Mouse (Mus musculus) liver, embryonic 15.5 days (tissue): ENCODE data around the gene St3gal3. TPM values are rescaled to one million over a fixed set of nuclear protein-coding genes. Genes with fewer than 3 reads are reported as not detected.

Experiments
- ATAC-seq: fragments of 200-750 bp; cut with Nextera tagmentation; 2 replicates; pipeline ENCODE4 v1.8.0; 2017; ENCODE audit warnings: moderate number of reproducible peaks, mild to moderate bottlenecking, moderate library complexity; ENCODE audit not compliant: insufficient read depth
- H3K27ac ChIP-seq: fragments of 300-500 bp; sonication (generic); replicated peaks from 2 replicates; pipeline ENCODE4 v1.5.1; 2015; ENCODE audit warnings: mild to moderate bottlenecking, inconsistent platforms
- H3K27me3 ChIP-seq: fragments of 300-500 bp; sonication (generic); 2 replicates; pipeline ENCODE4 v1.6.1; 2015; ENCODE audit warnings: mild to moderate bottlenecking, inconsistent platforms
- H3K36me3 ChIP-seq: fragments of 300-500 bp; sonication (generic); replicated peaks from 2 replicates; pipeline ENCODE4 v1.6.1; 2015; ENCODE audit warnings: moderate library complexity, mild to moderate bottlenecking, inconsistent platforms
- H3K4me1 ChIP-seq: fragments of 300-500 bp; sonication (generic); replicated peaks from 2 replicates; pipeline ENCODE4 v1.6.1; 2015; ENCODE audit warnings: inconsistent platforms
- H3K4me2 ChIP-seq: fragments of 300-500 bp; sonication (generic); 2 replicates; pipeline ENCODE4 v1.6.1; 2015; ENCODE audit warnings: moderate library complexity, mild to moderate bottlenecking, inconsistent platforms
- H3K4me3 ChIP-seq: fragments of 300-500 bp; sonication (generic); replicated peaks from 2 replicates; pipeline ENCODE4 v1.5.1; 2015; ENCODE audit warnings: mild to moderate bottlenecking, inconsistent platforms
- H3K9ac ChIP-seq: fragments of 300-500 bp; sonication (generic); 2 replicates; pipeline ENCODE4 v1.6.1; 2015; ENCODE audit warnings: moderate library complexity, mild to moderate bottlenecking, inconsistent platforms
- H3K9me3 ChIP-seq: fragments of 300-500 bp; sonication (generic); replicated peaks from 2 replicates; pipeline ENCODE4 v1.6.1; 2016; ENCODE audit warnings: inconsistent platforms
- whole genome bisulfite sequencing: fragments of 180-500 bp; shearing (Covaris S2); methylation state at CpG from one replicate; pipeline ENCODE4 v1.1.7; 2015; ENCODE audit warnings: mixed read lengths; ENCODE audit not compliant: insufficient replicate concordance; 5-methylcytosine and 5-hydroxymethylcytosine counted together
- polyA plus RNA-seq: library from polyadenylated mRNA; unstranded; fragments of >200 nt; fragmentation: Nextera tagmentation; extraction: Ambion mirVana; gene quantifications from 2 replicates; pipeline ENCODE4 v1.2.1, GENCODE M21; 2015

St3gal3 gene
- polyA plus RNA-seq, 1 experiment from 2014 or later: 2.0 TPM

GRCm38 (mm10) chr4:118035090-118035489, 99.6 kb downstream of the St3gal3 start:
- 66% methylated on average over 2 of the region's 2 CpGs for WGBS
- Histone ChIP-seq H3K27ac (no peak overlapping the region), H3K9ac (no peak overlapping the region), H3K4me2 (no peak overlapping the region), H3K9me3 (no peaks in the 10 kb centered on the region), H3K4me3 (no peak overlapping the region), H3K36me3 (no peaks in the 10 kb centered on the region), H3K27me3 (no peaks in the 10 kb centered on the region), H3K4me1 (no peaks in the 10 kb centered on the region)
- ATAC-seq: no peak

DNA sequence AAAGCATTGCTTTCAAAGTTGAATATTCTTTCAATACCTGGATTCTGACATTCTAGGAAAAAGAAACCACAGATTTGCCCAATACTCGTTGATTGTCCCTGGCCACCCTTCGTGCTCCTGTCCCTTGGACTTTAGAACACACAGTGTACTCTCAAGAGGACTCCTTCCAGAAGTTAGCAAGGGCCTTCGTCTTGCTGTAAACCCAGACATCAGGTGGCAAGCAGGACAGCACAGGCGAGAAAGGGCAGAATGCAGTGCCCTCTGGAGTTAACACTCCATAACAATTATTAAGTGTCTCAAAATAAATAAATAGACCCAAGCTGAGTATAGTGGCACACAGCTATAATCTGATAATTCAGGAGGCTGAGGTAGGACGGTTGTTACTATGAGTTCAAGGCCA, 101.7 kb downstream of the St3gal3 start:
- Histone ChIP-seq H3K27me3 (no peaks in the 10 kb centered on the region), H3K4me3 (no peak overlapping the region), H3K36me3 (no peaks in the 10 kb centered on the region), H3K4me1 (no peaks in the 10 kb centered on the region), H3K27ac (no peak overlapping the region), H3K9me3 (no peaks in the 10 kb centered on the region), H3K9ac (no peak overlapping the region), H3K4me2 (no peak overlapping the region)
- ATAC-seq: no peak
- WGBS: 62% methylated on average over 5 of the region's 5 CpGs

DNA sequence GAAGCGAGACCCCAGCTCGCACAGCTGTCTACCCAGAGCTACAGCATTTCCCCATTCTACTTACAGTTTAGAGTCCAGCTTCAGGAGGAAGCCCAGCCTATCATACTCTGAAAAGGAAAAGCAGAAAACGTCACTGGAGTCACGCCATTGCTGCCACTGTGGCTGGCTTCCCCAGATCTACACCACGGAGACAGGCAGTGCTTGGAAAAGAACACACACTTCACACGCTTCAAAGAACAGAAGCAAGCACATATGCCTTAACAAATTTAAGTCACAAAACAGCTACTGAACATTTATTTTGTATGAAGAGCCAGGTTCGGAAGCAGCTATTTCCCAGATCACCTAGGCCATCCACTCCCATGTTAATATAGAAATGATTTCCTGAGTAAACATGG, 102.9 kb downstream of the St3gal3 start:
- Histone ChIP-seq H3K9ac (no peak overlapping the region), H3K9me3 (no peaks in the 10 kb centered on the region), H3K4me3 (no peak overlapping the region), H3K27ac (no peak overlapping the region), H3K27me3 (no peaks in the 10 kb centered on the region), H3K36me3 (no peaks in the 10 kb centered on the region), H3K4me2 (no peak overlapping the region), H3K4me1 (no peaks in the 10 kb centered on the region)
- ATAC-seq: no peak
- 62% methylated on average over 7 of the region's 7 CpGs for WGBS

DNA sequence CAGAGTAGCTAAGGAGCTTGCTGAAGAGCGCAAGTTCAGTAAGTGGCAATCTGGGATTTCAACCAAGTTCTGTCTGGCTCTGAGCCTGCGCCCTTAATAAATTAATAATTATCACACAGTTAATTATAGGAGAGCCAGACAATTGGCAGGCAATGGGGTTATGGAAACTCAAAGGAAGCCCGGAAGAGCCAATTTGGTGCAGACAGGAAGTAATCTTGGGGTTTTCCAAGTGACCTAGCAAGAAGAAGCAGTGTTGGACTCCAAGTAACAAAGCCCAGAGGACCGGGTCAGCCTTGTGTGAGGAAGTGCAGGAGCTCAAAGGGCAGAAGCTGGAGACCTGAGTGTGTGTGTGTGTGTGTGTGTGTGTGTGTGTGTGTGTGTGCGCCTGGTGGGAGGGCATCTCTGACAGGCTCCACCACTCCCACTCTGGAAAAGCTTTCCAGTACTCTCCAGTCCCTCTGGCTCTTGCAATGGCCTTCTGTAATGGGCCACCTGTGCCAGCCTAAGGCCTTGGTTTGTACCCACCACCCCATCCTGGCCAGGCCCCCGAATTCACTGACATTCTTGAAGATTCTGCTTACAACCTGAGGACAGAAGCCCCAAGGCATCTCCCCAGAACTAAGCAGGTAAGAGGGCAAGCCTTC, 103.5 kb downstream of the St3gal3 start:
- Histone ChIP-seq H3K4me1 (no peaks in the 10 kb centered on the region), H3K4me3 (no peak overlapping the region), H3K4me2 (no peak overlapping the region), H3K36me3 (no peaks in the 10 kb centered on the region), H3K9ac (no peak overlapping the region), H3K9me3 (no peaks in the 10 kb centered on the region), H3K27ac (no peak overlapping the region), H3K27me3 (no peaks in the 10 kb centered on the region)
- no peak for ATAC-seq
- 64% methylated on average over 6 of the region's 6 CpGs for WGBS

- H3K9me3 ChIP-seq: no peaks in the 10 kb centered on the region
- 80% methylated on average over 5 of the region's 5 CpGs for WGBS
- H3K4me1 ChIP-seq: no peaks in the 10 kb centered on the region; the same call in 1 of the 2 replicates
- H3K27ac ChIP-seq: no peak overlapping the region
- H3K27me3 ChIP-seq: no peaks in the 10 kb centered on the region
- ATAC-seq: no peak
- no peak overlapping the region for H3K4me3 ChIP-seq
- no peak overlapping the region for H3K4me2 ChIP-seq
- H3K36me3 ChIP-seq: no peaks in the 10 kb centered on the region
- H3K9ac ChIP-seq: no peak overlapping the region
Measured at GRCm38 (mm10) chr4:118030330-118030729, 104.4 kb downstream of the St3gal3 start.

DNA sequence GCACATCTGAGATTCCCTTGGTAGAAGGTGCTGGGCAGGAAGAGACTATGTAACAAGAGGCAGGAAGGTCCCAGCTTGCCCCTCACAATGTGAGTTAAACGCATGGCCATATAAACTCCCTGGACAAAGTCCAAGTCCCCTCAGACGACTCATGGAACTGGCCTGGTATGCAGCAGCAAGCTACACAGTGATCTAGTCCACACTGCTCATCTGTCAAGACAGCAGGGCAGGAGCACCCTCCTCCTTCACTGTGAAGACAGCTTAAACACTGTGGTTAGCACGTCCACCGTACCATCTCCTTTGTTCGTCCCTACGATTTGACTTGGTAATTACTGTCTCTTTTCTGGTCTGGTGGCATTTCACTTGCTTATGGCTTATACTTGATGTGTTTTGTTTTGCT, 104.8 kb downstream of the St3gal3 start:
- no peak for ATAC-seq
- no peak overlapping the region for H3K4me2 ChIP-seq
- H3K27ac ChIP-seq: no peak overlapping the region

DNA sequence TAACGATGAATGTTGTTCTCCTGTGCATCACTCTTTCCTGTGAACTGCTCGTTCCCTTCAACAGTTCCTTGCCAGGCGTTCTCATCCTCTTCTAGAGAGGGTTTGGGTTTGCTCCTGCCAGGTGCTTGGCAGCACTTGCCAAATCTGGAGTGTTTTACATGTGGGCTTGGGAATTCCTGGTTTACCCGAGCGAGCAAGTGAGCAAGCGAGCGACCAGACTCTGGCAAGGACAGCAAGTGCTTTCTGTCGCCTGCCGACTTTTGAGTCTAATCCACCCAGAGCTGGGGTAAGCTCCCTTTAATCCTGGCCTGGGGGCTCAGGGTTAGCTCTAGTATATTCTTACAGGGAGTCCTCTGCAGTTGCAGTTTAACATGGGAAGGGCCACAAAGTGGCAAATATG, 105.7 kb downstream of the St3gal3 start:
- no peak for ATAC-seq
- H3K36me3 ChIP-seq: no peaks in the 10 kb centered on the region
- no peaks in the 10 kb centered on the region; the same call in 1 of the 2 replicates for H3K4me1 ChIP-seq
- H3K9ac ChIP-seq: no peak overlapping the region
- no peaks in the 10 kb centered on the region for H3K9me3 ChIP-seq
- no peak overlapping the region for H3K4me3 ChIP-seq
- H3K4me2 ChIP-seq: no peak overlapping the region
- 86% methylated on average over 9 of the region's 9 CpGs for WGBS
- no peak overlapping the region for H3K27ac ChIP-seq
- no peaks in the 10 kb centered on the region for H3K27me3 ChIP-seq

More for the DNA sequence above, 104.8 kb downstream of the St3gal3 start:
- Histone ChIP-seq H3K4me3 (no peak overlapping the region), H3K9me3 (no peaks in the 10 kb centered on the region), H3K27me3 (no peaks in the 10 kb centered on the region), H3K9ac (no peak overlapping the region), H3K36me3 (no peaks in the 10 kb centered on the region), H3K4me1 (no peaks in the 10 kb centered on the region; the same call in 1 of the 2 replicates)
- 74% methylated on average over 6 of the region's 6 CpGs for WGBS

DNA sequence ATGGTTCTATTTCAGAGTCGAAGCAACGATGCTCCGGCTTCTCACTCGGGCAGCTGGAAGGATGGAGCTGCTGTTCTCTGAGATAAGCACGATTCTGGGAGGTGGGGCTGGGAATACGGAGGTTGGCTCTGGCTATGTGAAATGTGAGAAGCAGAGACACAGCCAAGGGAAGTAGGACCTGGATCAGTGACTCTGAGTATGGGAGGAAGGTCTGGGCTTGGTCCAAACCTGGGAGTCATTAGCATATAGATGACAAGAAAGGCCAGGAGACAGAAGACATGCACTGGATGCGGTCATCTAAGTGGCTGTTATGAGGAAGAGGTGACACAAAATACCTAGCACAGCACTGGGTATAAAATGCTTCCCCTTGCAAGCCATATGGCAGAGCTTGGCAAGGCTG, 108.8 kb downstream of the St3gal3 start:
- no peak for ATAC-seq
- Histone ChIP-seq H3K4me3 (no peak overlapping the region), H3K9ac (no peak overlapping the region; the same call in 1 of the 2 replicates), H3K9me3 (no peaks in the 10 kb centered on the region), H3K27ac (no peak overlapping the region), H3K4me2 (no peak overlapping the region), H3K27me3 (no peaks in the 10 kb centered on the region), H3K36me3 (no peaks in the 10 kb centered on the region), H3K4me1 (no peaks in the 10 kb centered on the region; the same call in 1 of the 2 replicates)
- 63% methylated on average over 7 of the region's 7 CpGs for WGBS

DNA sequence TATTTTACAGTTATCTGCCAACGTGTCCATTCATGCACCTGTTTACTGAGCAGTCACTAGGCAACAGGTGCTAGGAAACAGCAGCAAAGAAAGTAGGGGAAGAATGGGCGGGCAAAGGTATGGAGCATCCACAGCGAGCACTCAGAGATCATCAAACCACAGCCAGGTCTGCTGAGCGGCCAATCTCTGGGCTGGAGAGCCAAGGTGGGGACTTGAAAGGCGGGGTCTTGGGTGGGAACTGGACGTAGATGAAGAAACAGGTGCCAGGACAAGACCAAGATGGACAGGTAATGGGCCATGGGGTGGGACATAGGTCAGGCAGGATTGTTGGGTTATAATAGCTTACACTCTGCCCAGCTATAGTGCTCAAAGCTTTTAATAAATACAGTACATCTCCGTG, 109.3 kb downstream of the St3gal3 start:
- H3K27me3 ChIP-seq: no peaks in the 10 kb centered on the region
- H3K4me3 ChIP-seq: no peak overlapping the region
- H3K9me3 ChIP-seq: no peaks in the 10 kb centered on the region
- no peaks in the 10 kb centered on the region for H3K36me3 ChIP-seq
- H3K9ac ChIP-seq: no peak overlapping the region
- H3K4me2 ChIP-seq: no peak overlapping the region
- 68% methylated on average over 7 of the region's 7 CpGs for WGBS
- H3K27ac ChIP-seq: no peak overlapping the region
- ATAC-seq: no peak
- H3K4me1 ChIP-seq: no peaks in the 10 kb centered on the region; the same call in 1 of the 2 replicates

GRCm38 (mm10) chr4:118022811-118023210, 111.9 kb downstream of the St3gal3 start:
- no peak overlapping the region for H3K4me2 ChIP-seq
- H3K36me3 ChIP-seq: no peaks in the 10 kb centered on the region
- no peak overlapping the region for H3K9ac ChIP-seq
- H3K4me3 ChIP-seq: no peak overlapping the region
- no peak overlapping the region for H3K27ac ChIP-seq
- H3K27me3 ChIP-seq: no peaks in the 10 kb centered on the region
- no peak for ATAC-seq
- WGBS: 86% methylated on average over 3 of the region's 3 CpGs
- no peaks in the 10 kb centered on the region; the same call in 1 of the 2 replicates for H3K4me1 ChIP-seq
- no peaks in the 10 kb centered on the region for H3K9me3 ChIP-seq

GRCm38 (mm10) chr4:118022406-118022805, 112.3 kb downstream of the St3gal3 start:
- ATAC-seq: no peak
- Histone ChIP-seq H3K4me2 (no peak overlapping the region), H3K9me3 (no peaks in the 10 kb centered on the region), H3K4me1 (no peaks in the 10 kb centered on the region; the same call in 1 of the 2 replicates), H3K36me3 (no peaks in the 10 kb centered on the region), H3K27ac (no peak overlapping the region), H3K9ac (no peak overlapping the region), H3K27me3 (no peaks in the 10 kb centered on the region), H3K4me3 (no peak overlapping the region)
- 76% methylated on average over 4 of the region's 4 CpGs for WGBS

DNA sequence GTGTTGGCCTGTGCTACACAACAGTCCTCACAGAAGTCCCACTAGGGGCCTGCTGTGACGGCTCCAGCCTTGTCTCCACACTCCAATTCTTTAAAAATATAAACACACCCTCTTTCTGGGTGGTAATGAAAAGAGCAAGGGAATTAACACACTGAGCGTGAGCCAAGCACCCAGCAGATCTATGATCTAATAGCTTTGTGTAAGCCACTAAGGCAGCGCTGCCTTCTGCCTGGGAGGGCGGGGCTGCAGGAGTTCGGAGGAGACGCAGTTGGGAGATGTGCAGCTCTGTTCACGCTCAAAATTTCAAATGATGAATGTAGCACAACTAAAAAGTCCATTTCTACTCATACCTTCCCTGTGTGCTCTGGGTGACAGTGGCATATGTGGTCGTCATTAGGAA, 115.1 kb downstream of the St3gal3 start:
- Histone ChIP-seq H3K27ac (no peak overlapping the region), H3K9ac (no peak overlapping the region), H3K9me3 (no peaks in the 10 kb centered on the region), H3K4me1 (no peaks in the 10 kb centered on the region), H3K4me2 (no peak overlapping the region), H3K27me3 (no peaks in the 10 kb centered on the region), H3K4me3 (no peak overlapping the region), H3K36me3 (no peaks in the 10 kb centered on the region)
- 79% methylated on average over 8 of the region's 8 CpGs for WGBS
- ATAC-seq: no peak
